Mouse (Mus musculus) kidney, postnatal 25 days (tissue): ENCODE results near the gene Cdh22.

Experiments
- DNase-seq, 2 experiments: peaks; one replicate each; pipeline ENCODE4 v3.0.0; 2021; ENCODE audit warnings: mixed read lengths in 2 of 2

The Cdh22 gene

DNA sequence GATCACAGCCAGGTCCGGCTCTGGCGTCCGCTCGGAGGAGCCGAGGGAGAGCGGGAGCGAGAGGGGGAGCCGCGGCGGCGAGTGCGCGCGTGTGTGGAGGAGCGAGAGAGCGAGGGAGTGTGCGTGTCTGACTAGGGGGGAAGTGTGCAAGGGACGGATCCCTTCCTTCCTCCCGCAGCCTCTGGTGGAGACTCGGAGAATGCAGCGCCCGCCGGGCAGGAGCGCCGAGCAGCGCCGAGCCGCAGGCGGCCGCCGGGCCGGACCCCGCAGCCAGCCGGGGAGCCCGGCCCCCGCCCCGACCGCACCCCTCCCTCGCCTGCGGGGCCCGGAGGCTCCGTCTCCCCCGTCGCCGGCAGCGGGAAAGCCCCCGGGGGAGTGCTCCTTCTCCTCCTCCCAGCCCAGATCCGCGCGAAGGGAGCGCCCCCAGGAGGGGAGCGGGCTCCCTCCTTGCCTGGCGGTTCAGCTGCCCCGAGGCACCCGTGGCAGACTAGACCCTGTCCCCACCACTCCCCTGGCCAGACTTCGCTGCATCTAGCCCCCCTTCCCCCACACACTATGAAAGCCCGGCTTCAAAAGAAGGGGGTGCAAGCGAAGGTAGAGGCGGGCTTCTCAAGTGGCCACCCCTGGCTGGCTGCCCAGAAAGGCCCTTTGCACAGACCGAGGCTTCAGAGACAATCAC lies at the start of gene Cdh22:
TSS of gene Cdh22 (minus strand) at position 241 of the 679 bp plus-strand sequence.
- peak; percentile 40 to 50 for DNase-seq

DNA sequence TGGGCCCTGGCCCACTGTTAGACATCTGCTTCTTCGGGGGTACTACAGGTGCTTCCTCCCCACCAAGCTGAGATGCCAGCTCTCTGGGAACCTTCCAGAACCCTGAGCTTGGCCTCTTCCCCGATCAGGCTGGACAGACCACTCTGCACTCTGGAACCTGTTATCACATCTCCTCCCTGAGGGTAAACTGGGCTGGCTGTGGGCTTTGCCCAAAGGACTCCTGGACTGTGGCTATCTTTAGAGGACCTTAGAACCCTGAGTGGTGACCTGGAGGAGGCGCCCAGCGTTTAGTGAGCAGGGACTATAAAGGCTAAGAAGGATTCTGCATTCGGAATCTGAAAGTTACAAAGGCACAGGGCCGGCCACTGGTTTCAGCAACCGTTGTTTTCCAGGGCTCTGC lies 49.7 kb upstream of the Cdh22 start:
- DNase-seq, result no peak

DNA sequence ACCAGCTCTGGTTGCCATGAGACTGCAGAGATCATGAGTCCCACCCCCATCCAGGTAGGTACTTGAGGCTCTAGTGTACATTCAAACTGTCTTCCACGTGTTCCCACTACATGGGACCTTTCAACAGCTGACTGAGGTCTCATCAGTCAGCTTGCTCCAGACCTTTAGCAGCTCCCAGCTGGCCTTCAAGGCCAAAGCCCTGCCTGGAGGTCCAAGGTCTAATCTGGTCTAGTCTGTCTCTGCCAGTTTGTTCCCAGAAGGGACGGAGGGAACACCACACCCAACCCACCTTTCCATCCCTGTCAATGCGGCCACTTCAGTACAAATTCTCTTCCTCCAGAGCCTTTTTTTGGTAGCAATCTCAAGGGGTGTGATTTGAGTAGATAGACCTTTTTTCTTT lies 49.0 kb upstream of the Cdh22 start:
- peak; percentile 26 to 65 for DNase-seq

DNA sequence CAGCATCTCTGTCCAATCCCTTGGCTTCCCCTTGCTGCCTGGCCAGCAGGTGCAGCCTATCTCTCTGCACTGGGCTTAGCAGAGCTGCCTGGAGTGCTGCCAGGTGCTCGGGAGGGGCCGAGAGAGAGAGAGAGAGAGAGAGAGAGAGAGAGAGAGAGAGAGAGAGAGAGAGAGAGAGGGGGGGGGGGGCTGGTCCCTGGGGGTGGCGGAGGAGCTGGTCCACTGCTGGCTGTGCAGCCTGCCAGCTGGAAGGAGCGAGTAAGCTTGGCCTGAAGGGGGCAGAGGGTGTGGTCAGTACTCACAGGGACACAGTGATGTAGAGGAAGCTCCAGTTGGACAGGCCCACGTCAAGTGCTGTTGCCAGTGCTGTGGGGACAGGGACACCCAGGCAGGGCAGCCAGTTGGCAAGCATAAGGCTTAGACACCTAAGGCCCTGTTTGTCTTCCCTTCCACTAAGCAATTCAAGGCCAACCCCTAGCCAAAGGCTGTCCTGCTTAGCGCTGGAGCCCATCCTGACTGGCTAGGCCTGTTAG lies 47.2 kb upstream of the Cdh22 start:
- DNase-seq, result no peak

DNA sequence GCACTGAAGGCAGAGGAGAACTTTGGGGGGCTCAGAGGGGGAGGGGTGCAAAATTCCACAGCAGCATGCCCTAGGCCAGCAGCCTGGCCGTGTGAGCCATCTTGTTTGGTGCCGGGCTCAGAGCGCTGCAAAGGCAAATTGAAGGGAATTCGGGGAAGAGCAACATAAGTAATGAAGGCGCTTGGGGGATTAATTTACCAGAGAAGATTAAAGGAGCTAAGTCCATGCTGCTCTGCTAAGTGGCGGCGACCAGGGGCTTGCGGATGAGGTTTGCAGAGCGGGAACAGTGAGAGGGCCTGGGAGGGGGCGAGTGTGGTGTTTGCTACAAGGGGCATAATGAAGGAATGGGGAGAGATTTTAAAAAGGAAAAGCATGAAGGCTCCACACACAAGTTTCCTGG lies 44.7 kb upstream of the Cdh22 start:
- no peak for DNase-seq

DNA sequence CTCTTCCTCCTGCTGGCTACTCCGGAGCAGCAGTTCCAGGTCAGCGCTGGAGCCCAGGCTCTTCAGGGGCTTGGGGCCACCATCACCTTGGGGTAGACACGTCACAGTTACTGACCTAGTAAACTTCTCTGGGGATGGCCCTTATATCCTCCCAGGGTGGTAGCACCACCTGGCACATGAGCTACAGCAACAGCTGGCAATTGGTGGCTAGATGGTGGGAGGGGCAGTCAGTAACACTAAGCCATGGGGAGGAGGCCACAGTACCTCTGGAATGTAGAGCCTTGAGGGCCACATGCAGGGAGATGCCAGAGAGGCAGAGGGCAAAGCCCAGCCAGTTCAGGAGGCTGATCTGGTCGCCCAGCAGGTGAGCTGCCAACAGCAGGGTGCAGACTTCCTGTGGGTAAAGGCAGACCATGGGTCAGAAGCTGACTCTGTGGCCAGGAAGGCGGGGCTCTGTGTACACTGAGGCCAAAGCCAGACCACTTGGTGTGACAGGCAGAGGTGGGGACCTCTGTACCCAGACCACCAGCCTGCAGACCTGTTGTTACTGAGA lies 42.6 kb upstream of the Cdh22 start:
- DNase-seq, result peak; percentile 13 to 68

DNA sequence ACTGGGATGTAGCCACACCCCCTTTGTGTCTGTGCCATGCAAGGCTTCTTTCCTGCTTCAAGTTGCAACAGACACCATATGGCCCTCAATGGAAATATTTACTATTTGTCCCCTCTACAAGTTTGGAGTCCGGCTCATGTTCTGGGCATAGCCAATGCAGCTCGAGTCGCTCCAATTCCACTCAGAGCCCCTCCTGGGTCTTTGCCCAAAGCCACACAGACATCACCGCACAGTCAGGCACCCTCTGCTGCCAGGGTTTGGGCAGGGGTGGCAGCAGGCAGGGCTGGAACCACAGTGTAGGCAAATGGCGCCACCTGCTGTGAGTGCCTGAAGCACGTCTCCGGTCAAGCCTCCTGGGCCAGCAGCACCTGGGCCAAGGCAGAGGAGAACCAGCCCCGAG lies 41.2 kb upstream of the Cdh22 start:
- DNase-seq, result peak; percentile 84 to 85

DNA sequence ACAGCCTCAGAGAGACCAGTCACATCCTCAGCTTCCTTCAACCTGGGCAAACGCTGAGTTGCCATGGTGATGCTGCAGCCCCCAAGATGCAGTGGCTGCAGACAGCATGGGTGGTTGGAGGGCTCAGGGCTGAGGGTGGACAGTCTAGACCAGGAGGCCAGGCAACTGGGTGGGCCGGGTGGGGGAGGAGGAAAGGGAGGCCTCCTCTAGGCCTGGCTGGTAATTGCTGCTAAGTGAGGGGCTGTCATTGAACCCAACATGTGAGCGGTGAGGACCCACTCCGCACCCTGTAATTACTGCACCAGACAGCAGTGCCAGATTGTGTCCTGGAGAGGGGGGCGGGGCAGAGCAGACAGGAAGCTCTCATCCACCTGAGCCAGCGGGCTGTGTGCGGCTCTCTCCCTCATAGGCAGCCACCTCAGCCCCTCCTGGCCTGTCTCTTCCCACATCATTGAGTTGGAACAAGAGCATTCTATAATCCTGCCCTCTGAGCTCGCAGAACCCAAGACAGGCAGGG lies 40.5 kb upstream of the Cdh22 start:
- no peak for DNase-seq

DNA sequence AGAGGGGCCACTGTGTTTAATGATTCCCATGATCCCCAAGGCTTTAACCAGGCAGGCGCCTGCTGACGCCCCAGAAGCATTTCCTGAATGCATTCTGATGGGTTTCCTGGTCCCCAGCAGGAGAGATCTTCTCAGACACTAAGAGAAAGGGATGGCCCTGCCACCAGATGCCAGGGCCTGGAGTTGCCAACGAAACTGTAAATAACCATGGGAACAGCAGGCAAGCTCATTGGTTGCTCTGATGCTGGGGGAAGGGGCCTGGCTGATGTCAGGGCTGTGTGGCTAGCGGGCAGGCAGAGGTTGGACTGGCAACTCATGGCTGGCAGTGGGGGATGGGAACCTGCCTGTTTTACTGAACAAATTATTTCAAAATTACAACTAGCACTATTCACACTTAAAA lies 38.9 kb upstream of the Cdh22 start:
- DNase-seq, result no peak

DNA sequence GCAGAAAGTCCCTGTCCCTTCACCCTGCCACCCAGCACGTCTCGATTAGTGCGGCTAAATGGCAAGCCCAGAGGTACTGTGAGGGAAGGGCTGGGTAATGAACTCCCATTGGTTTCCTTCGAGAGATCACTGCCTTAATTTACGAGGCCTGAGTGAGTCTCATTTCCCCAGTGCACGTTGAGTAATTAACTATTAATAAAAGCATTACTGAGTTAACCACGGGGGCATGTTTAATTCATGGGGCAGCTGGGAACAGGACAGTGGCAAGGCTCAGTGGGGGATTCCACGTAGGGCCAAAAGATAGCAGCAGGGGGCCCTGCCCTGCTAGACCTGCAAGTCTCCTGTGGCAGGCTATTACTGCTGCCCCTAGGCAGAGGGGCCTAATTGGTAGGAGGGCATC lies 36.7 kb upstream of the Cdh22 start:
- no peak for DNase-seq

DNA sequence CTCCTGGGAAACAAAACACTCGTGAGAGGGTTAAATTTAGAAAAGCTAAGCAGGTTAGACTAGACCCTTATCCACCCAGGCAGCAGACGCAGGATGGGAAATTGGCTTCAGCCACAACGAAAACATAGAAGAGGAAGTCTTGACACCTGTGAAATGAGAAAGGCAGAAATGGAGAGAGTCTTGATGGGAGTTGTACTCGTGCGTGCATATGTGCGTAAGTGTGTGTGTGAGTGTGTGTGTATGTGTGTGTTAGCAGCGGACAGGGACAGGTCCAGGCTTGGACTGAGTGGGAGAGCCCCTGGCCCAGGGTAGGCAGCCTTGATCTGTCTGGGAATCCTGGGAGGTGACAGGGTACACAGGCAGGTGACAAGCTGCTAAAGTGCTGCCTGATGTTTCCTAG lies 36.2 kb upstream of the Cdh22 start:
- DNase-seq, result no peak

DNA sequence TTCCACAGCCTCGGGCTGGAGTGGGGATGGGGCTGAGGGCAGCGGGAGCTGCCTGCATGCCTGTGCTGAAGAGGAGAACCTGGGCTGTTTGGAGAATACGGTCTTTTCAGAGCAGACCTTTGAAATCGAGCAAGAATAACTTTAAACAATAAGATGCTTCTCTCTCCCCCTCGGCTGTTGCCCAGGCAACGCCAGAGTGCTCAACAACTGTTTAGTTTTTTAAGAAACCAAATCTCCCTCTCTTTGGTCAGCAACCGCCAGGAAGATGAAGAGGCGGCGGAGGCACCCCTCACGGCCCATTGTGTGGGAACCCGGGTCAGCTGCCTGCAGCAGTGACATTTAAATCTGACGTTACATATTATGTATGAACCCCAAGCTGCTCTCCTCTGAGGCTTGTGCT lies 32.1 kb upstream of the Cdh22 start:
- DNase-seq, result no peak

DNA sequence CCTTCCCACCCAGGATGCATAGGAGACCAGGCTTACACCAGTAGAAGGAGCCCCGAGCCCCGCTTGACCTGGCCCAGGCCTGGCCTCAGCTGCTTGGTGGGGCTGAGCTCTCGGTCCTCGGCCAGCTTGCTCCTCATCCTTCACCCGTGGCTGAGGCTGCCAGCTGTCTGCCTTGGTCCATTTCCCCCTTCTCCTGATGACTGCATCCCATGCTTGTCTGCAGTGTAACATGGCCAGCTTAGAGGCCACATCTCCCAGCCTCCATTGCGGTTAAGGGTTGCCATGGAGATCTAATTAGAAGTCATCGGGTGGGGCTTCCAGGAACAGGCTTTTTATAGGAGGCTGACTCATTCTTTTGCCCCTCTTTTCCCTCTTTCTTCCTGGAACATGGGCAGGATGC lies 29.2 kb upstream of the Cdh22 start:
- no peak for DNase-seq

DNA sequence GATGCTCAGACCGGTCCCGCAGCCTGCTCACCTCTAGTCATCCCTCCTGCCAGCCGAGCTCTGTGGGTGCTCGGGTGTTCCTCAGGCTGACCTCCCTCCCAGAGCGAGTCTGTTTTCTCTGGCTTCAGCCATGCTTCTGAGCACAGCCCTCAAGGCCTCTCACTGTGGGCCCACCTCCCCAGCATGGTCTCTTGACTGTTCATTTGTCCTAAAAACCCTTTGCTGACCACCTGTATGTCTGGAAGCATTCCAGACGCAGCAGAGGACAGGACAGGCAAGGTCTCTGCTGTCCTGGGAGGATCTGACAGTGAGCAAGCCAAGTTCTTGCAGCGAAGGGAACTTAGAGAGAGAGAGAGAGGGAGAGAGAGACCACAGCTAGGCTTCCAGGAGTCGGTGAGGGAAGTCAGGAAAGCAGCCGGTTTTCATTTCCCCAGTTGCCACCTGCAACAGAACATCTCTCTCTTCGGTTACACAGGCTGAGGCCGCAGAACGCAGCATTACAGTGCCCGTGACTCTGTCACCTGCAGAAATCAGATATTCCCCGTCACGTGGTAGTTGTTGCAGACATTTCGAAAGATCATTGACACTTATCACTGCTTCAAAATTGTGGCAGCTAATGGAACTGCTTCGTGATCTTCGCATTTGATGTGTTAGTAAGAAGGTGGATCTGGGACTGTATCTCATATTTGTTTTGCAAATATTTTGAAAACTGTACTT lies 27.8 kb upstream of the Cdh22 start:
- no peak for DNase-seq

DNA sequence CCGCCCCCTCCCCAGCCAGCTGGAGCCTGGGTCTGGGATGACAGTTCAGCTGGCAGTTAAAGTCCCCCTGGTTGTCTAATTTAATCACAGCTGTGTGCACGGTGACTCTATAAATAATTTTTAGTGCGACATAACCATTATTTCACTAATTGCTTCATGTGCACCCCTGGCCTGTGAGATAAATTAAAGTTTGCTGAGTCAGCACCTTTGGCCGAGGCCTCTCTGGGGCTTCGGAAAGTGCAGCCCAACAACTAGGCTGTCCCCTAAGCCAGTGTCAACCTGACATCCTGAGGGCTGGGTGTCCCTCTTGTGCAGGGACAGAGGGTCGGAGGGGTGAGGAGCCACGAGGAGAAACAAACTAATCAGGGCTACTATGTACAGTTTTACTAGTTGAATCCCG lies 25.2 kb upstream of the Cdh22 start:
- no peak for DNase-seq

DNA sequence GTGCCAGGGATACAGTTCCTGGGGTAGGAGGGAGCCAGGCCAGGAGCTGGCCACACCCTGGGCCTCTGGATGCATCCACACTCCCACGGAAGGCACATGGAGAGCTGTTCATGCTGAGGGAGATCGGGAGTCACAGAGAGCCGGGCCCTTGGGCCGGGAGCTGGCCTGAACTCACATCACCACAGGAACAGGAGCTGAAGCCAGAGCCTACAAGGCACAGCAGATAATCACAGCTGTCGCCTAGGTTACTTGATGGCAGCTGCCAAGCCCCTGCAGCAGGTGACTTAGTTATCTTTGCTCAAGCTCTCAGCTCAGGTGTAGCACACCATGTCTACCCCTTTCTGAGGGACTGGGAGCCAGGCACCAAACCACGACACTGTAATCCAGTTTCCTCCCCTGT lies 23.7 kb upstream of the Cdh22 start:
- no peak for DNase-seq

DNA sequence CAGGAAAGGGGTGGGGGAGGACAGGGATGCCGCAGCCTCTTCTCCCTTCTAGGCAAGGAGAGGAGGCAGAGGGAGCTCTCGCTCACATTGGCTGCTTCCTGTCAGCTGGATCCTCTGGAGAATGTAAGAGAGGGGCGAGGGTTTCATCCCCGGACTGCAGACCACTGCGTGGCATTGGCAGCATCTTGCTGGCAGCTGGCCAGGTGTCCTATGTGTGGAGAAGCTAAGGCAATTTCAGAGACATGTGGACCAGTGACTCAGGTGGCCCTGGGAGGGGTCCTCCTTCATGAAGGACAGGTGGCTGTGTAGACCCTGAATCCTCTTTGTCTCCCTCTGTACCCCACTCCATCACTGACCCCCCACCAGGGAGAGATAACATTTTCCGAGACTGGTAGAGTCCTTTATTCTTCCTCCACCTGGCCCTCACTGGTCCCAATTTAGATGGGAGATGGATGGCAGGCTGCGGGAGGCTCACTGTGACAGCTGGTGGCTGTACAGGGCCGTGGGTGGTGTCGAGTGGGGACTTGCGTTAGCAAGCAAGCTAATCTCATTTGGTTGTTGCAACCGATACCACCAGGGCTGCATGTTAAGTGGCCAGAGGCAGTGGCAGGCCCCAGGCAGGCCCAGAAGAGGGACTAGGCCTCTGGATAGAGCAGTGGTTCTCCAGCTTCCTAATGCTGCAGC lies 22.6 kb upstream of the Cdh22 start:
- no peak for DNase-seq

DNA sequence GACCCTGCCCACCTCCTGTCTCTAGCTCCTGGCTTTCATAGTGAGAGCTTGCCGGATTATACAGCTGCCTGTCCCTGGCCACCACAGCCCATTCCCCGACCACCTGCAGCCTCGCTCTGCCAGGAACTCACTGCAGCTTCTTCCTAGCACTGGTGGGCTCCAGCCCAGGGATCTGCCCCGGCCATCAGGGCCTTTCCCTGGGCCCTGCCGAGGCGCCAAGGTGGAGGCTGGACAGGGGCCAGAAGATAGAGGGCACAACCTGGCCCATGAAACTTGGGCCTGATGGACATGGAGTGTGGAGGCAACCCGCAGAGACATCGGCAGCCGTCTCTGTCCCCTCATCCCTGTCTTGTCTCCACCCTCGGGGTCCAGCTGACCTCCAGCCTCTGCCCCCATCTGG lies 21.6 kb upstream of the Cdh22 start:
- no peak for DNase-seq

DNA sequence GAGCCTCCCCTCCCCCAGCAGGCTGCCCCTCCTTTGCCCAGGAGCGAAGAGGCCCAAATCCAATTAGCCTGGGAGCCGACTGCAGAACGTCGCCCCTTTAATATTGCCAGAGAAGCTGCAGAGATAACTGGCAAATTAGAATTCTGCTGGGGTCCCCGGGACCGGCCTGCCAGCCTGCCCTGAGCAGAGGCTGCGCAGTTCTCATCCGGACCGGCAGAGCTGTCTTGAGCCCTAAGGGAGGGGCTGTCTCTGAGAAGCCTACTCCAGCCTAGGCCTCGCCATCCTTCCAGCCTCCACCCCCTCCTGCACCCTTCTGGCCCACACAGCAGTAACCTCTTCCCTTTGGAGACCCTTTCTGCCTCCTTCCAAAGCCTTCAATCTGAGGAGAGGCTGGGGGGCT lies 19.2 kb upstream of the Cdh22 start:
- DNase-seq, result no peak

DNA sequence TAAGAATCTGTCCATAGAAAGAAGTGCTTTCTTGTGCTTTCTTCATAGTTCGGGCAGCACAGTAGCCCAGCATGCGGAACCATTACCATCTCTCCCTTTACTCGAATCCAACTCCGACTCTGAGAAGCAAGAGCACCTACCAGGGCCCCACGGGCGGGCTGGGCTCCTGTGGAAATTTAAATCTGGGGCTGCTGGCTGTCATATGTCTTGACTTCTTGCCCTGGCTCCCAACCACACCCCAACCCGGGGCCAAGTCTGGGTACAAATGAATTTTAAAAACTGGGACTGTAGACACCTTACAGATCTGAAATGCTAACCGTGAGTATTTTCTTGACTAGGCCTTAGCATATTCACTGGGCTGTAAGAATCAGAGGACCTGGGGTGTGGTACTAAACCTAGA lies 18.6 kb upstream of the Cdh22 start:
- DNase-seq, result no peak

DNA sequence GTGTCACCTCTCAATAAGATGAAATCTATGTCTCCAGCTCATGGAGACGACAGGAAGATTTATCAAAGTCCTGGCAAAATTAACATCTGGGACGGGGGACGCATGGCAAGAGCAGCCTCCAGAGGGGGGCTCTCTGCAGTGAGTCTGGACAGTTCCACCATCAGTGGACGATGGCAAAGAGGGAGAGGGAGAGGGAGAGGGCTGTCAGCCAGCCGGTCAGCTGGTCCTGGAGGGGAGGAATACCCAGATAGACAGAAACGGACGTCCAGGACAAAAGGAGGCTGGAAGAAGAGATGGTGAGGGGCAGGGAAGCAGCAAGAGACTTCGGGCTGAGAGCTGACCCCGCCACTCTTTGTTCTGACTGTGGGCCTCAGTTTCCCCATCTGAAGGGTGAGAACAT lies 18.1 kb upstream of the Cdh22 start:
- no peak for DNase-seq

DNA sequence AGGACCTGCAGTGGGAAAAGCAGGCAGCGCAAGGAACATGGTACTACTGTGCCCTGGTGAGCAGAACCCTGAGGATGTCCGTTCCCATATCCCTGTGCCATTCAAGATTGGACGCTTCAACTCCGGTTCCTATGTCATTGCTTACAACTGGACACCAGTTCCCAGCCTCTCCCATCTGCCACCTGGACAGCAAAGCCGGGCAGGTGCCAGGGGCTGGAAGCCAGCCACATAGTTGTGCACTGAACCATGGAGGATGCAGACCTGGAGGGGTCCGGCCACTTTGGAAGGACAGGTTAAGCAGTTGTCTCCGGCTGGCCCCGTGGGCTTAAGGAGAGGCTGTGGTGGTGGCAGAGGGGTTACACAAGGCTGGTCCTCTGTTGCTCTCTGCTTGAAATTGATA lies 17.7 kb upstream of the Cdh22 start:
- DNase-seq, result peak; percentile 67 to 80

DNA sequence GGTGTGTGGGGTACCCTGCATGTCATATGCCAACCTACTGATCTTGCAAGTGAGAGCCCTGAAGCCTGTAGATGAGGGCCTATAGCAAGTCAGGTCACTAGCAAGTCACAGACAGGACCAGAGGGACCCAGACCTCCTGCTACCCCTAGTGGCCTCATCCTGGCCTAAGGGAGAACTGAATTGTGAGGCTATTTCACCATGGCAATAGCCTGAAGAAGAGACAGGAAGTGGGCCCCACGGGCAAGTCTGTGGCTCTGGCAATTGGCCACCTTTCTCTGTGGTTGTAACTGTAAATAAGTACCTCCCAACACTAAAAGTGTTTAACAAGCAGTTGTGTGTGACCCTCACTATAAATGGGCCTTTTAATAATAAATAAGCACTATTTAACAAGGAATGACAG lies 16.2 kb upstream of the Cdh22 start:
- no peak for DNase-seq
